In the genomic region with DNA sequence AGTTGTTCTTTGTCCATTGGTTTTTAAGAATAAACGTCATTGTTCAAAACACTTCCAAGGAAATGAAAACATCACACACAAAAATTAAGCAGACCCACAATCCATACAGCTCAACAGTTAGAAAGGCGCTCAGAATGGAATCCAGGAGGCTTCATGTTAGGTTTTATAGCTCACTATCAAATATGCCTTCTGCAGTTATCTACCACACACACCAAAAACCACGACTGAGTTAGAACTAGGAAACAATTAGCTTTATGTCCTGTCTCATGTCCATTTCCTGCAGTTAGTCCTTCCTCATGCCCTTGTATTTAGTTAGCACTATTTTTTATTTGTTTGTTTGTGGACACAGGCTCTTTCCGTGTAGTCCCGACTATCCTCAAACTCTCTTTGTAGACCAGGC, we compare ENCODE assay signal across 26 mouse cellular contexts. TPM values are rescaled to one million over a fixed set of nuclear protein-coding genes. Genes with fewer than 3 reads are reported as not detected.
DNase-seq lines count a peak whose midpoint lies in the region; ATAC-seq lines count a peak whose summit lies in the region.
"Had no signal": no experiment of that assay in that cellular context is flagged by ENCODE, and none has a peak within 500 bp of the region (broad histone marks: within the 10 kb centered on the region; RNA-seq: fewer than 3 reads in every experiment).

No protein-coding gene starts in this region.

- H3K36me3 ChIP-seq in liver, embryonic 11.5 days (ENCODE audit: control insufficient read depth, insufficient read depth, low read length) = peaks cover 13% of the 10 kb centered on the region; the same call in 1 of the 2 replicates
- peaks cover 82% of the 10 kb centered on the region for H3K36me3 ChIP-seq in liver, embryonic 12.5 days
- H3K36me3 ChIP-seq in forebrain, embryonic 14.5 days (ENCODE audit: control insufficient read depth, insufficient read depth, low read length) = peaks cover 30% of the 10 kb centered on the region
- peaks cover 55% of the 10 kb centered on the region for H3K36me3 ChIP-seq in kidney, embryonic 15.5 days

- no peak overlapping the region for H3K4me3 ChIP-seq in liver, embryonic 11.5 days (ENCODE audit: low read depth, low read length)
- no peak overlapping the region for H3K4me3 ChIP-seq in liver, embryonic 12.5 days
- H3K4me3 ChIP-seq in forebrain, embryonic 14.5 days (ENCODE audit: low read depth, low read length) = no peak overlapping the region
- H3K4me3 ChIP-seq in kidney, embryonic 15.5 days (replicated peaks) = no peak overlapping the region
- H3K4me3 ChIP-seq: embryonic facial prominence, embryonic 13.5 days; embryonic facial prominence, embryonic 15.5 days; erythroblast, embryonic 14.5 days; forebrain, embryonic 10.5 days; forebrain, embryonic 12.5 days; forebrain, embryonic 15.5 days had no signal

- H3K9me3 ChIP-seq in liver, embryonic 11.5 days (ENCODE audit: control insufficient read depth, low read length) = no peaks in the 10 kb centered on the region
- H3K9me3 ChIP-seq in liver, embryonic 12.5 days (replicated peaks) = no peaks in the 10 kb centered on the region
- no peaks in the 10 kb centered on the region for H3K9me3 ChIP-seq in forebrain, embryonic 14.5 days (replicated peaks; ENCODE audit: control insufficient read depth, low read length)
- no peaks in the 10 kb centered on the region for H3K9me3 ChIP-seq in kidney, embryonic 15.5 days (replicated peaks)
- H3K9me3 ChIP-seq: embryonic facial prominence, embryonic 15.5 days; forebrain, embryonic 10.5 days; forebrain, embryonic 12.5 days; forebrain, embryonic 15.5 days had no signal

- DNase-seq in liver, embryonic 11.5 days (ENCODE audit: low spot score) = no peak
- DNase-seq in forebrain, embryonic 14.5 days (ENCODE audit: low spot score) = no peak
- DNase-seq: adrenal gland, adult 8-10 months; adrenal gland, postnatal 14 days; adrenal gland, postnatal 36 days; cerebellum, adult 11-12 months; cerebellum, adult 2 months; cerebellum, adult 9-10 months; cerebellum, postnatal 10 days; cerebellum, postnatal 25 days; embryo, embryonic 11 days; forebrain, postnatal 0 days had no signal

- H3K9ac ChIP-seq in liver, embryonic 11.5 days (ENCODE audit: low read depth, low read length) = no peak overlapping the region
- H3K9ac ChIP-seq in liver, embryonic 12.5 days = no peak overlapping the region
- no peak overlapping the region for H3K9ac ChIP-seq in forebrain, embryonic 14.5 days (ENCODE audit: low read length)
- no peak overlapping the region for H3K9ac ChIP-seq in kidney, embryonic 15.5 days
- H3K9ac ChIP-seq: embryonic facial prominence, embryonic 13.5 days; embryonic facial prominence, embryonic 15.5 days; forebrain, embryonic 12.5 days; forebrain, embryonic 15.5 days; forebrain, postnatal 0 days had no signal

- no peak overlapping the region for H3K4me2 ChIP-seq in liver, embryonic 11.5 days
- no peak overlapping the region for H3K4me2 ChIP-seq in liver, embryonic 12.5 days
- no peak overlapping the region for H3K4me2 ChIP-seq in forebrain, embryonic 14.5 days (ENCODE audit: low read length)
- no peak overlapping the region for H3K4me2 ChIP-seq in kidney, embryonic 15.5 days
- H3K4me2 ChIP-seq: embryonic facial prominence, embryonic 13.5 days; embryonic facial prominence, embryonic 15.5 days; forebrain, embryonic 12.5 days; forebrain, embryonic 15.5 days had no signal

- H3K27me3 ChIP-seq in liver, embryonic 11.5 days (replicated peaks; ENCODE audit: control insufficient read depth, insufficient read depth, low read length) = no peaks in the 10 kb centered on the region
- no peaks in the 10 kb centered on the region for H3K27me3 ChIP-seq in liver, embryonic 12.5 days (replicated peaks)
- H3K27me3 ChIP-seq in forebrain, embryonic 14.5 days (replicated peaks; ENCODE audit: control insufficient read depth, insufficient read depth, low read length) = no peaks in the 10 kb centered on the region
- no peaks in the 10 kb centered on the region for H3K27me3 ChIP-seq in kidney, embryonic 15.5 days
- H3K27me3 ChIP-seq: embryonic facial prominence, embryonic 13.5 days; embryonic facial prominence, embryonic 15.5 days; forebrain, embryonic 12.5 days; forebrain, embryonic 15.5 days; Patski had no signal

- ATAC-seq in liver, embryonic 11.5 days (replicated peaks; ENCODE audit: low FRiP score) = 0 out of 2 replicates have a peak, but pooled peaks have one; percentile 22
- no peak for ATAC-seq in liver, embryonic 12.5 days
- peak; percentile 77 for ATAC-seq in common myeloid progenitor, adult 5-6 weeks (replicated peaks; ENCODE audit: low read depth, poor library complexity, severe bottlenecking)
- peak; percentile 73 for ATAC-seq in megakaryocyte-erythroid progenitor cell, adult 5-6 weeks (replicated peaks; ENCODE audit: low FRiP score, low TSS enrichment, poor library complexity, severe bottlenecking)
- ATAC-seq in forebrain, embryonic 14.5 days = no peak
- ATAC-seq in kidney, embryonic 15.5 days (replicated peaks; ENCODE audit: low FRiP score) = no peak
- ATAC-seq: activated CD4-positive, CD25-positive, alpha-beta regulatory T cell, adult 4 months; forebrain, embryonic 15.5 days; forebrain, postnatal 0 days; Patski had no signal

- H3K4me1 ChIP-seq in liver, embryonic 11.5 days (replicated peaks; ENCODE audit: control insufficient read depth, insufficient read depth, low read length) = peaks cover 5% of the 10 kb centered on the region
- peaks cover 11% of the 10 kb centered on the region for H3K4me1 ChIP-seq in liver, embryonic 12.5 days
- H3K4me1 ChIP-seq in forebrain, embryonic 14.5 days (ENCODE audit: control insufficient read depth, insufficient read depth, low read length) = no peaks in the 10 kb centered on the region
- H3K4me1 ChIP-seq in kidney, embryonic 15.5 days = 0 out of 2 replicates have a peak, but pooled peaks cover 6% of the 10 kb centered on the region
- H3K4me1 ChIP-seq: embryonic facial prominence, embryonic 13.5 days; embryonic facial prominence, embryonic 15.5 days; forebrain, embryonic 15.5 days had no signal

- 71% methylated on average over 5 of the region's 5 CpGs for WGBS in liver, embryonic 11.5 days
- WGBS in liver, embryonic 12.5 days (ENCODE audit: insufficient replicate concordance) = 64% methylated on average over 5 of the region's 5 CpGs
- 90% methylated on average over 5 of the region's 5 CpGs for whole genome bisulfite sequencing in forebrain, embryonic 14.5 days
- 80% methylated on average over 5 of the region's 5 CpGs for WGBS in kidney, embryonic 15.5 days

- no peak overlapping the region for H3K27ac ChIP-seq in liver, embryonic 11.5 days (ENCODE audit: low read depth, low read length)
- H3K27ac ChIP-seq in liver, embryonic 12.5 days = no peak overlapping the region
- H3K27ac ChIP-seq in forebrain, embryonic 14.5 days (ENCODE audit: low read depth, low read length) = no peak overlapping the region
- no peak overlapping the region for H3K27ac ChIP-seq in kidney, embryonic 15.5 days
- H3K27ac ChIP-seq: embryonic facial prominence, embryonic 13.5 days; embryonic facial prominence, embryonic 15.5 days; forebrain, embryonic 10.5 days; forebrain, embryonic 12.5 days; forebrain, embryonic 15.5 days had no signal

RNA-seq across cellular contexts. Expression of gene Spc25, which starts 14.9 kb away (rescaled TPM):
- polyA plus RNA-seq in liver, embryonic 11.5 days (2014; fragmentation: Nextera tagmentation; extraction: Ambion mirVana) = 174 and 178 TPM in 2 replicates
- polyA plus RNA-seq in liver, embryonic 12.5 days (2016; fragmentation: Nextera tagmentation; extraction: Ambion mirVana) = 147 and 153 TPM in 2 replicates
- total RNA-seq in common myeloid progenitor, adult 5-6 weeks (2017) = 88.0 and 92.6 TPM in 2 replicates
- 46.4 and 64.2 TPM in 2 replicates for total RNA-seq in megakaryocyte-erythroid progenitor cell, adult 5-6 weeks (2014; fragmentation: Nextera tagmentation)
- total RNA-seq in megakaryocyte-erythroid progenitor cell, adult 5-6 weeks (2017) = 88.6 and 110 TPM in 2 replicates
- 118 and 148 TPM in 2 replicates for polyA plus RNA-seq in forebrain, embryonic 14.5 days (2014; fragmentation: Nextera tagmentation; extraction: Ambion mirVana)
- 240 TPM in 2 replicates for polyA plus RNA-seq in kidney, embryonic 15.5 days (2015; fragmentation: Nextera tagmentation; extraction: Ambion mirVana)

RNA-seq across cellular contexts. Expression of gene G6pc2, which starts 19.8 kb away (rescaled TPM):
- not detected in 2 replicates for polyA plus RNA-seq in liver, embryonic 11.5 days (2014; fragmentation: Nextera tagmentation; extraction: Ambion mirVana)
- not detected in 2 replicates for polyA plus RNA-seq in liver, embryonic 12.5 days (2016; fragmentation: Nextera tagmentation; extraction: Ambion mirVana)
- not detected in 2 replicates for total RNA-seq in common myeloid progenitor, adult 5-6 weeks (2017)
- not detected in 2 replicates for total RNA-seq in megakaryocyte-erythroid progenitor cell, adult 5-6 weeks (2014; fragmentation: Nextera tagmentation)
- not detected in 2 replicates for total RNA-seq in megakaryocyte-erythroid progenitor cell, adult 5-6 weeks (2017)
- polyA plus RNA-seq in forebrain, embryonic 14.5 days (2014; fragmentation: Nextera tagmentation; extraction: Ambion mirVana) = 0.17 TPM in 1 of 2 replicates, not detected in the other
- polyA plus RNA-seq in kidney, embryonic 15.5 days (2015; fragmentation: Nextera tagmentation; extraction: Ambion mirVana) = 2.9 and 4.6 TPM in 2 replicates
- total RNA-seq: adrenal gland, adult 18-20 months; adrenal gland, adult 8-10 months; adrenal gland, postnatal 14 days; adrenal gland, postnatal 36 days; forebrain, postnatal 0 days had no signal
- polyA plus RNA-seq: activated CD4-positive, CD25-positive, alpha-beta regulatory T cell, adult 4 months; C2C12; cerebellum, adult 2 months; embryonic facial prominence, embryonic 13.5 days; embryonic facial prominence, embryonic 15.5 days; erythroblast, embryonic 14.5 days; forebrain, embryonic 10.5 days; forebrain, embryonic 12.5 days; forebrain, embryonic 15.5 days; forebrain, postnatal 0 days had no signal

RNA-seq across cellular contexts. Expression of gene Nostrin, which starts 55.5 kb away (rescaled TPM):
- 18.3 and 18.8 TPM in 2 replicates for polyA plus RNA-seq in liver, embryonic 11.5 days (2014; fragmentation: Nextera tagmentation; extraction: Ambion mirVana)
- polyA plus RNA-seq in liver, embryonic 12.5 days (2016; fragmentation: Nextera tagmentation; extraction: Ambion mirVana) = 11.1 and 11.4 TPM in 2 replicates
- total RNA-seq in common myeloid progenitor, adult 5-6 weeks (2017) = 4.4 and 4.6 TPM in 2 replicates
- not detected in 2 replicates for total RNA-seq in megakaryocyte-erythroid progenitor cell, adult 5-6 weeks (2014; fragmentation: Nextera tagmentation)
- not detected in 2 replicates for total RNA-seq in megakaryocyte-erythroid progenitor cell, adult 5-6 weeks (2017)
- polyA plus RNA-seq in forebrain, embryonic 14.5 days (2014; fragmentation: Nextera tagmentation; extraction: Ambion mirVana) = 1.2 and 1.4 TPM in 2 replicates
- 6.4 and 7.5 TPM in 2 replicates for polyA plus RNA-seq in kidney, embryonic 15.5 days (2015; fragmentation: Nextera tagmentation; extraction: Ambion mirVana)
- polyA plus RNA-seq: erythroblast, embryonic 14.5 days had no signal

Comparison
In these comparisons a context has a peak if more than half of its experiments do, and no peak if none do; other contexts are left out.
1. ATAC-seq: peak in liver, embryonic 11.5 days (single experiment), common myeloid progenitor, adult 5-6 weeks (single experiment) and megakaryocyte-erythroid progenitor cell, adult 5-6 weeks (single experiment); none in liver, embryonic 12.5 days (single experiment), forebrain, embryonic 14.5 days (single experiment) and kidney, embryonic 15.5 days (single experiment).